Mouse (Mus musculus) gastrocnemius, adult 8-10 months (tissue): ENCODE measurements around the gene Cxcl9. TPM values are rescaled to one million over a fixed set of nuclear protein-coding genes. Genes with fewer than 3 reads are reported as not detected.
"Not testable (repeated sequence)": the region's sequence is repeated elsewhere in the genome, so short reads cannot be mapped to it uniquely, and the experiment has no call there.

Source experiments
- DNase-seq, 2 experiments: peaks; one replicate each; pipeline ENCODE4 v3.0.0; 2022; ENCODE audit warnings: low spot score in 2 of 2
- total RNA-seq, 4 experiments: library from RNA; stranded (reverse); gene quantifications; 2 replicates each; pipeline ENCODE4 v1.2.4; 2022

The Cxcl9 gene
- under 1 TPM in 2 of 4 experiments, not detected in 2; 0.15 to 0.47 TPM for total RNA-seq

- DNase-seq, result no peak
Observed at GRCm38 (mm10) chr5:92327929-92328328, at the start of gene Cxcl9. Gene Cxcl9, minus strand, starts transcription at chr5:92328079.

- no peak for DNase-seq
Observed at GRCm38 (mm10) chr5:92376795-92377405, 49.0 kb upstream of the Cxcl9 start.

GRCm38 (mm10) chr5:92375368-92375767 lies 47.5 kb upstream of the Cxcl9 start:
- DNase-seq, result no peak

- DNase-seq, result no peak
Observed at GRCm38 (mm10) chr5:92374721-92375142, 46.9 kb upstream of the Cxcl9 start.

GRCm38 (mm10) chr5:92372605-92373004 lies 44.7 kb upstream of the Cxcl9 start:
- DNase-seq, result no peak

- DNase-seq, result no peak
Observed at GRCm38 (mm10) chr5:92371361-92371976, 43.6 kb upstream of the Cxcl9 start.

- DNase-seq, result no peak
Observed at GRCm38 (mm10) chr5:92370891-92371290, 43.0 kb upstream of the Cxcl9 start.

- DNase-seq, result no peak
Observed at GRCm38 (mm10) chr5:92370392-92370791, 42.5 kb upstream of the Cxcl9 start.

- DNase-seq, result peak; percentile 35 to 66
Observed at GRCm38 (mm10) chr5:92369151-92369994, 41.5 kb upstream of the Cxcl9 start.

- DNase-seq, result no peak
Observed at GRCm38 (mm10) chr5:92368392-92368791, 40.5 kb upstream of the Cxcl9 start.

GRCm38 (mm10) chr5:92366565-92366964 lies 38.7 kb upstream of the Cxcl9 start:
- no peak for DNase-seq

GRCm38 (mm10) chr5:92365146-92365705 lies 37.3 kb upstream of the Cxcl9 start:
- DNase-seq, result no peak

GRCm38 (mm10) chr5:92364011-92364410 lies 36.1 kb upstream of the Cxcl9 start:
- no peak for DNase-seq

- DNase-seq, result no peak
Observed at GRCm38 (mm10) chr5:92363179-92363578, 35.3 kb upstream of the Cxcl9 start.

GRCm38 (mm10) chr5:92358767-92359455 lies 31.0 kb upstream of the Cxcl9 start:
- no peak for DNase-seq

- no peak for DNase-seq
Observed at GRCm38 (mm10) chr5:92358033-92358432, 30.2 kb upstream of the Cxcl9 start.

- DNase-seq, result peak; percentile 27 to 59
Observed at GRCm38 (mm10) chr5:92353517-92353916, 25.6 kb upstream of the Cxcl9 start.

- DNase-seq, result not testable (repeated sequence)
Observed at GRCm38 (mm10) chr5:92352716-92353115, 24.8 kb upstream of the Cxcl9 start.

GRCm38 (mm10) chr5:92349731-92350130 lies 21.9 kb upstream of the Cxcl9 start:
- no peak for DNase-seq

- DNase-seq, result peak; percentile 23 to 26
Observed at GRCm38 (mm10) chr5:92348794-92349413, 21.0 kb upstream of the Cxcl9 start, which contains the start of gene Cxcl10. Gene Cxcl10, minus strand, starts transcription at chr5:92348889.

GRCm38 (mm10) chr5:92345006-92345405 lies 17.1 kb upstream of the Cxcl9 start:
- peak in 1 of 2 experiments; percentile 47 for DNase-seq
